Mouse (Mus musculus) A20 (cell line): ENCODE data around the gene Ppat.
A peak's percentile ranks its signal among the peaks of the same experiment; 100 is the strongest.
"Not testable (repeated sequence)": the region's sequence is repeated elsewhere in the genome, so short reads cannot be mapped to it uniquely, and the experiment has no call there.

Experiments used
- DNase-seq: peaks from one replicate; pipeline ENCODE4 v3.0.0-alpha.2; 2011; ENCODE audit warnings: low read depth, low spot score

Gene Ppat

GRCm38 (mm10) chr5:76947758-76948157, 3.6 kb downstream of the Ppat start:
- no peak for DNase-seq

- DNase-seq: no peak
Observed at GRCm38 (mm10) chr5:76947142-76947541, 4.2 kb downstream of the Ppat start.

- no peak for DNase-seq
Observed at GRCm38 (mm10) chr5:76945678-76946033, 5.7 kb downstream of the Ppat start.

GRCm38 (mm10) chr5:76944965-76945677, 6.3 kb downstream of the Ppat start:
- no peak for DNase-seq

- DNase-seq: no peak
Observed at GRCm38 (mm10) chr5:76942505-76942904, 8.9 kb downstream of the Ppat start.

GRCm38 (mm10) chr5:76941975-76942374, 9.4 kb downstream of the Ppat start:
- no peak for DNase-seq

GRCm38 (mm10) chr5:76939717-76940116, 11.7 kb downstream of the Ppat start:
- no peak for DNase-seq

DNA sequence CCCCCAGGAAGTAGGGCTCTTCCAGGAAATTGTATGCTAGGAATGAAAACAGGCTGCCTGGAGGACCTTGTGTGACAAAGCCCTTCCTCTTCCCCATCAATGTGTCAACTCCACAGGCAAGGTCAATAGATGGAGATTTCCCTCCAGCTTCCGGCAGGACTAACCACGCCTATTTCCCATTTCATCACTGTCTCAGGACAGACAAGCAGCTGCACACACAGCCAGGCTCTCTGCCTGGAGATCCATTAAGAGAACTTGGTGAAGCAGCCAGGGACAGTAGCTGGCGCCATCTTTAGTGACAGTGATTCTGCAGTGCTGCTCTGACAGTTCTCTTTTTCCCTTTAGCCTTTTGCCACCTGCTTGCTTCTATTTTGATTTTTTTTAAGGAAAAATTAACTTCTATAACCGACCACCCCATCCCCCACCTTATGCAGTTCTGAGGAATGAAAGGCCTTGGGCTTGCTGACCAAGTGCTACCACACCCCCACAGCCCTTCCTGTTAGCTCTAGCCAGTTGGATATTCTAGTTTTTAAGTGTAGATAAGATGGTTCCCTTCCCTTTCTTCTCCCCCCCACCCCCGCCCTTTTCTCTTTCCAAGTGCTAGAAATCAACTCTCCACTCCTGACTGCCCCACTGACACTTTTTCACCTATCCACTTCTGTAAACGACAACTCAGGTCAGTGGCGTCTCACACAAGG, 22.0 kb downstream of the Ppat start:
- no peak for DNase-seq

GRCm38 (mm10) chr5:76928124-76928832, 23.1 kb downstream of the Ppat start:
- no peak for DNase-seq

GRCm38 (mm10) chr5:76924296-76924695, 27.1 kb downstream of the Ppat start:
- no peak for DNase-seq

- no peak for DNase-seq
Observed at GRCm38 (mm10) chr5:76923428-76923827, 27.9 kb downstream of the Ppat start.

DNA sequence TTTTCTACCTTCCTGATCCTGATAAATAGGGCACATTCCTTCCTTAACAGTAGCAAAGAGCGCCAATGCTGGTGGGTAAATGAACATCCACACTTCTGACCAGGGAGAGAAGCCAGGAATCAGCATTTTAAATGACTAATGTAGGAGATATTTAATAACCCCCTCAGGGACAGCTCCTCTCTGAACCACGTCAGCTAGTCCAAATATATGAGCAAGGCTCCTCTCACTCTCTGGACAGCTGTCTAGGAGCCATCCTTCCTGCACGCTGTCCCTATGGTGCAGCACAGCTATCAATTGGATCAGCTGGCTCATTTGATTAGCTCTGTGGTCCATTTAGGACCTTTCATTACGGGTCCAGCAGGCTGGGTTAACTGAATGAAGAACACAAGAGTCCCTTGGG, 28.5 kb downstream of the Ppat start:
- no peak for DNase-seq

- not testable (repeated sequence) for DNase-seq
Observed at GRCm38 (mm10) chr5:76912522-76912921, 38.9 kb downstream of the Ppat start.

- DNase-seq: no peak
Observed at GRCm38 (mm10) chr5:76910807-76911206, 40.6 kb downstream of the Ppat start.

DNA sequence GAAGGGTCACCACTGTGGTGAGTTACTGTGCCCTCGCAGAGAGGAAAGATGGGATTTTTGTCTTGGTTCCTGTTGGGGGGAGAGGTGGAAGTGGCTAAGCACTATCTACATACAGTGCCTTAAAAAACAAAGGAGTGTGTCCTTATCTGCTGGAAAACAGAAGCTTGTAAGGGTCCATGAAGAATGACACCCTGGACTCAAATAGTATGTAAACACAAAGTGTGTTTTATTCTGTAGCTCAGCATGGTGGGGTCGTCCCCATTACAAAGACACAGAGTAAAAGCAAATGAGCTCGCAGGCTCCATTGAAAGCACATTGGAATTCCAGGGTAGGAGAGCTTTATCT, 45.3 kb downstream of the Ppat start:
- DNase-seq: no peak

DNA sequence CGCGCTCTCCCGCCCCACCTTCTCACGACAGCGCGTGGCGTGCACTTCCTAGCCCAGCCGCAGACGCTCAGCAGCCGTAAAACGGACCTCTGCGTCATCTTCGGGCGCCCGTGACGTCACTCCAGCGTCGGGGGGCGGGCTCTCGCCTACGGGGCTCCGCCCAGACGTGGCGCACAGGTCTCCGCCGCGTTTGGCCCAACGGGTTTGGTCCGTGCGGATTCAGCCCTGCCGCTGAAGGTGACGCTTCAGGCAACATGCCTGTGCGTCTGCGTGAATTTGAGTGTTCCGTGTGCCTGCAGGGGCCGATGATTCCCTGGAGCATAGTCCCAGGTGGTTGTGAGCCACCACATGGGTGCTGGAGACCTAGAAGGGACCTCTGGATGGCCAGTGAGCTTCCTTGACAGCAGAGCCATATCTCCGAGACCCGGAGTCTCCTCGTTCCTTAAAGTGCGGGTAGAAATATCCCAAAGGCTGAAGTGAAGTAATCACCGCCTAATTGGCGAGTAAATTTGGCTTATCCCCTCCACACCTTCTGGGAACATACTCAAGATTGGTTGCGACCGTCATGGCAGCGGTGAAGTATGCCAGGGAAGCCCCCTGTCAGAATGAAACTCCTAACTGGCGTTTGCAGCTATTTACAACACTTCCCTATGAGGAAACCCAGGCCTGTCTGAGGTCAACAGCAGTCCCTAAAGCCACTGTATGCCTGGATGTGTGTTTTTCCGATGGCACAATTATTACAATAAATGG, 45.8 kb downstream of the Ppat start, which contains the start of gene Aasdh:
Aasdh (minus strand) TSS at position 110 of the 750 bp plus-strand sequence.
- peak; percentile 98 for DNase-seq

- no peak for DNase-seq
Observed at GRCm38 (mm10) chr5:76904713-76905404, 46.5 kb downstream of the Ppat start.

DNA sequence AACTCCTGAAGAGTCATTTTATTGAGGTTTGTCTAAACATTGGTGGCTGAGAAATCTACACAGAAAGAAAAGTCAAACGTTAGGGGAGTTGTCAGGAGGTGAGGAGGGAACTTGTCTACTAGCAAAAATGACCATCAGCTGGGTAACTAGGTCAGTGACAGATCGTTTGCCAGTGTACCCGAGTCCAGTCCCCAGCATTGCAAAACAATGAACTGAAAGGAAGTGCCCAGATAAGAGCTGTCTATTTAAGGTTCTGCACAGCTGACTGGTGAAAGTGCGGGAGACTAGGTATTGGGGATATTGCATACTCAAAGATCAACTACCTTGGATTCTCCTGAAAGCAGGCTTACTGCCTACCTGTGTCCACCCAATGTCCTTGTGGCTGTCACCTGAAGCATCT, 49.2 kb downstream of the Ppat start:
- no peak for DNase-seq

- DNase-seq: peak; percentile 77
Observed at GRCm38 (mm10) chr5:76893084-76893483, 58.3 kb downstream of the Ppat start.

DNA sequence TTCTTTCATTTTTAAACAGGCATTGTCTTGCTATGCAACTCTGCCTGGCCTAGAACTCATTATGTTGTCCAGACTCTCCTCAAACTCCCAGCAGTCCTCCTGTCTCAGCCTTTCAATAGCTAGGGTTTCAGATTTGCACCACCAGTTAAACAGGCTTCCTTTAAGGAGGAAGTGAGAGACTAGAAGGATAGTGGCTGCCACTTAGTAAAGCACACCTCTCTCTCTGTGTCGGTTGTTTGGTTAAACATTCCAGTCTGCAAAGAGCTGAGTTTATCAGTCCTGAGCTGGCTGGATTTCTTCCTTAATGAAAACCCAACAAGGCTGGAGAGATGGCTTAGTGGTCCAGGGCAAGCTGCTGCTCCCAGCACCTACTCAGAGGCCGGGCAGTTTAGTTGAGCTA, 58.8 kb downstream of the Ppat start:
- peak; percentile 75 for DNase-seq

- DNase-seq: no peak
Observed at GRCm38 (mm10) chr5:76887011-76887410, 64.4 kb downstream of the Ppat start.
